Mouse (Mus musculus): Measurements from ENCODE around the gene Hspa2. TPM values are rescaled to one million over a fixed set of nuclear protein-coding genes. Genes with fewer than 3 reads are reported as not detected.

Gene Hspa2
- total RNA-seq, 1 experiment from 2014 or later = 13.4 TPM

Other genes with a start within 250 kb of the Hspa2 start
- gene Esr2, start 226.9 kb upstream of the Hspa2 start, total RNA-seq (2017) = 0.13 TPM in 1 of 2 replicates, not detected in the other
- not detected in 2 replicates for gene Tex21, start 157.4 kb upstream of the Hspa2 start, total RNA-seq (2017)
- 88.8 and 164 TPM in 2 replicates for gene Mthfd1, start 148.9 kb upstream of the Hspa2 start, total RNA-seq (2017)
- 0.75 and 1.6 TPM in 2 replicates for gene Akap5, start 79.3 kb upstream of the Hspa2 start, total RNA-seq (2017)
- 18.4 and 22.9 TPM in 2 replicates for gene Zbtb25, start 34.6 kb upstream of the Hspa2 start, total RNA-seq (2017)
- 20.6 and 25.0 TPM in 2 replicates for gene Zbtb1, start 33.9 kb upstream of the Hspa2 start, total RNA-seq (2017)
- 0.94 and 2.5 TPM in 2 replicates for gene Ppp1r36, start 13.4 kb downstream of the Hspa2 start, total RNA-seq (2017)
- gene Plekhg3, start 126.7 kb downstream of the Hspa2 start, total RNA-seq (2017) = 9.6 and 12.3 TPM in 2 replicates

All from hematopoietic stem cell, adult 5-6 weeks (primary cell).